Mouse (Mus musculus): ENCODE data around the gene Slc22a20. TPM values are rescaled to one million over a fixed set of nuclear protein-coding genes. Genes with fewer than 3 reads are reported as not detected.

Slc22a20 gene
- polyA plus RNA-seq (2016; fragmentation: Nextera tagmentation; extraction: Ambion mirVana), result not detected in 2 replicates

GRCm38 (mm10) chr19:5986043-5986442 lies at the start of gene Slc22a20:
Gene Slc22a20 (minus strand): TSS chr19:5986143.
- Histone ChIP-seq H3K9ac (no peak within 1 kb of the TSS), H3K9me3 (replicated peaks) (no peaks in the 10 kb centered on the region), H3K4me3 (no peak within 1 kb of the TSS), H3K36me3 (0 out of 2 replicates have a peak, but pooled peaks cover under 1% of the 10 kb centered on the region), H3K4me2 (no peak within 1 kb of the TSS), H3K27me3 (replicated peaks) (no peaks in the 10 kb centered on the region), H3K4me1 (replicated peaks) (peaks cover 17% of the 10 kb centered on the region), H3K27ac (ENCODE audit: poor library complexity, severe bottlenecking) (no peak within 1 kb of the TSS)
- WGBS, result 52% methylated on average over 4 of the region's 4 CpGs
- no peak for ATAC-seq (ENCODE audit: insufficient number of reproducible peaks, low FRiP score)

GRCm38 (mm10) chr19:6030520-6031280 lies 44.8 kb upstream of the Slc22a20 start:
- Histone ChIP-seq H3K27ac (ENCODE audit: poor library complexity, severe bottlenecking) (no peak overlapping the region), H3K4me3 (no peak overlapping the region), H3K9ac (no peak overlapping the region), H3K9me3 (replicated peaks) (no peaks in the 10 kb centered on the region), H3K27me3 (replicated peaks) (no peaks in the 10 kb centered on the region), H3K4me1 (replicated peaks) (no peaks in the 10 kb centered on the region), H3K4me2 (no peak overlapping the region), H3K36me3 (no peaks in the 10 kb centered on the region)
- WGBS, result 61% methylated on average over 14 of the region's 14 CpGs
- ATAC-seq (ENCODE audit: insufficient number of reproducible peaks, low FRiP score), result no peak

- no peak overlapping the region for H3K4me2 ChIP-seq
- WGBS, result 70% methylated on average over 9 of the region's 9 CpGs
- ATAC-seq (ENCODE audit: insufficient number of reproducible peaks, low FRiP score), result no peak
Measured at GRCm38 (mm10) chr19:6029426-6029825, 43.5 kb upstream of the Slc22a20 start.

GRCm38 (mm10) chr19:6028991-6029390 lies 43.0 kb upstream of the Slc22a20 start:
- no peak overlapping the region for H3K9ac ChIP-seq
- ATAC-seq (ENCODE audit: insufficient number of reproducible peaks, low FRiP score), result no peak
- H3K27me3 ChIP-seq (replicated peaks), result 0 out of 2 replicates have a peak, but pooled peaks cover 1% of the 10 kb centered on the region
- no peak overlapping the region for H3K4me3 ChIP-seq
- WGBS, result 83% methylated on average over 6 of the region's 6 CpGs
- H3K9me3 ChIP-seq (replicated peaks), result no peaks in the 10 kb centered on the region
- no peaks in the 10 kb centered on the region for H3K4me1 ChIP-seq (replicated peaks)
- no peak overlapping the region for H3K4me2 ChIP-seq
- H3K27ac ChIP-seq (ENCODE audit: poor library complexity, severe bottlenecking), result no peak overlapping the region
- H3K36me3 ChIP-seq, result no peaks in the 10 kb centered on the region

More at GRCm38 (mm10) chr19:6029426-6029825, 43.5 kb upstream of the Slc22a20 start:
- no peak overlapping the region for H3K4me3 ChIP-seq
- no peaks in the 10 kb centered on the region for H3K27me3 ChIP-seq (replicated peaks)
- H3K9ac ChIP-seq, result no peak overlapping the region
- no peaks in the 10 kb centered on the region for H3K4me1 ChIP-seq (replicated peaks)
- H3K27ac ChIP-seq (ENCODE audit: poor library complexity, severe bottlenecking), result no peak overlapping the region
- H3K9me3 ChIP-seq (replicated peaks), result no peaks in the 10 kb centered on the region
- no peaks in the 10 kb centered on the region for H3K36me3 ChIP-seq

- Histone ChIP-seq H3K4me1 (replicated peaks) (no peaks in the 10 kb centered on the region), H3K27ac (ENCODE audit: poor library complexity, severe bottlenecking) (no peak overlapping the region), H3K27me3 (replicated peaks) (0 out of 2 replicates have a peak, but pooled peaks cover 3% of the 10 kb centered on the region), H3K9me3 (replicated peaks) (no peaks in the 10 kb centered on the region), H3K9ac (no peak overlapping the region), H3K36me3 (no peaks in the 10 kb centered on the region), H3K4me2 (no peak overlapping the region), H3K4me3 (no peak overlapping the region)
- WGBS, result 77% methylated on average over 7 of the region's 7 CpGs
- no peak for ATAC-seq (ENCODE audit: insufficient number of reproducible peaks, low FRiP score)
Measured at GRCm38 (mm10) chr19:6023930-6024329, 38.0 kb upstream of the Slc22a20 start.

- Histone ChIP-seq H3K9ac (no peak overlapping the region), H3K4me2 (no peak overlapping the region), H3K4me1 (replicated peaks) (no peaks in the 10 kb centered on the region), H3K36me3 (no peaks in the 10 kb centered on the region), H3K27me3 (replicated peaks) (0 out of 2 replicates have a peak, but pooled peaks cover 3% of the 10 kb centered on the region), H3K27ac (ENCODE audit: poor library complexity, severe bottlenecking) (no peak overlapping the region), H3K4me3 (no peak overlapping the region), H3K9me3 (replicated peaks) (no peaks in the 10 kb centered on the region)
- WGBS, result 57% methylated on average over 8 of the region's 8 CpGs
- ATAC-seq (ENCODE audit: insufficient number of reproducible peaks, low FRiP score), result no peak
Measured at GRCm38 (mm10) chr19:6023059-6023458, 37.1 kb upstream of the Slc22a20 start.

GRCm38 (mm10) chr19:6020276-6020675 lies 34.3 kb upstream of the Slc22a20 start:
- no peak overlapping the region for H3K9ac ChIP-seq
- H3K27me3 ChIP-seq (replicated peaks), result 0 out of 2 replicates have a peak, but pooled peaks cover 6% of the 10 kb centered on the region
- H3K4me3 ChIP-seq, result no peak overlapping the region
- ATAC-seq (ENCODE audit: insufficient number of reproducible peaks, low FRiP score), result no peak
- 46% methylated on average over 3 of the region's 3 CpGs for WGBS
- no peaks in the 10 kb centered on the region for H3K36me3 ChIP-seq
- peaks cover 6% of the 10 kb centered on the region for H3K4me1 ChIP-seq (replicated peaks)
- H3K27ac ChIP-seq (ENCODE audit: poor library complexity, severe bottlenecking), result no peak overlapping the region
- H3K4me2 ChIP-seq, result no peak overlapping the region
- H3K9me3 ChIP-seq (replicated peaks), result no peaks in the 10 kb centered on the region

- Histone ChIP-seq H3K27ac (ENCODE audit: poor library complexity, severe bottlenecking) (no peak overlapping the region), H3K4me3 (no peak overlapping the region), H3K36me3 (no peaks in the 10 kb centered on the region), H3K9ac (no peak overlapping the region), H3K4me2 (no peak overlapping the region), H3K27me3 (replicated peaks) (peaks cover 6% of the 10 kb centered on the region; the same call in 1 of the 2 replicates), H3K9me3 (replicated peaks) (no peaks in the 10 kb centered on the region), H3K4me1 (replicated peaks) (peaks cover 14% of the 10 kb centered on the region)
- 29% methylated on average over 15 of the region's 15 CpGs for WGBS
- ATAC-seq (ENCODE audit: insufficient number of reproducible peaks, low FRiP score), result no peak
Measured at GRCm38 (mm10) chr19:6018142-6019089, 32.5 kb upstream of the Slc22a20 start.

- Histone ChIP-seq H3K9me3 (replicated peaks) (no peaks in the 10 kb centered on the region), H3K27me3 (replicated peaks) (peaks cover 8% of the 10 kb centered on the region; the same call in 1 of the 2 replicates), H3K4me3 (no peak overlapping the region; the same call in 1 of the 2 replicates), H3K36me3 (no peaks in the 10 kb centered on the region), H3K4me1 (replicated peaks) (peaks cover 14% of the 10 kb centered on the region), H3K4me2 (peak overlapping the region; percentile 83), H3K9ac (no peak overlapping the region), H3K27ac (ENCODE audit: poor library complexity, severe bottlenecking) (no peak overlapping the region)
- ATAC-seq (ENCODE audit: insufficient number of reproducible peaks, low FRiP score), result no peak
- WGBS, result 42% methylated on average over 7 of the region's 7 CpGs
Measured at GRCm38 (mm10) chr19:6016532-6016931, 30.6 kb upstream of the Slc22a20 start.

GRCm38 (mm10) chr19:6015511-6016315 lies 29.8 kb upstream of the Slc22a20 start, which contains the start of gene Capn1:
Gene Capn1 (minus strand): TSS chr19:6015897.
- H3K36me3 ChIP-seq, result no peaks in the 10 kb centered on the region
- H3K9ac ChIP-seq, result peak within 1 kb of the TSS; percentile 76
- no peaks in the 10 kb centered on the region for H3K9me3 ChIP-seq (replicated peaks)
- peak; percentile 75 for ATAC-seq (ENCODE audit: insufficient number of reproducible peaks, low FRiP score)
- H3K4me1 ChIP-seq (replicated peaks), result peaks cover 14% of the 10 kb centered on the region
- peak within 1 kb of the TSS; percentile 64 for H3K4me3 ChIP-seq
- WGBS, result 2% methylated on average over 40 of the region's 40 CpGs
- peak within 1 kb of the TSS; percentile 83 for H3K4me2 ChIP-seq
- H3K27me3 ChIP-seq (replicated peaks), result peaks cover 8% of the 10 kb centered on the region; the same call in 1 of the 2 replicates
- peak within 1 kb of the TSS; percentile 70 for H3K27ac ChIP-seq (ENCODE audit: poor library complexity, severe bottlenecking)
